Mouse (Mus musculus): ENCODE data around the gene Ptprn2.

The Ptprn2 gene

GRCm38 (mm10) chr12:116642191-116642549, 156.7 kb downstream of the Ptprn2 start:
- no peak for DNase-seq (ENCODE audit: low spot score in 2 of 2)

- DNase-seq (ENCODE audit: low spot score in 2 of 2): no peak
Observed at GRCm38 (mm10) chr12:116646771-116647170, 161.3 kb downstream of the Ptprn2 start.

- DNase-seq (ENCODE audit: low spot score in 2 of 2): peak in 1 of 2 experiments; percentile 7
Observed at GRCm38 (mm10) chr12:116648584-116649206, 163.2 kb downstream of the Ptprn2 start.

GRCm38 (mm10) chr12:116653684-116654083, 168.2 kb downstream of the Ptprn2 start:
- DNase-seq (ENCODE audit: low spot score in 2 of 2): no peak

GRCm38 (mm10) chr12:116660076-116660475, 174.6 kb downstream of the Ptprn2 start:
- no peak for DNase-seq (ENCODE audit: low spot score in 2 of 2)

- no peak for DNase-seq (ENCODE audit: low spot score in 2 of 2)
Observed at GRCm38 (mm10) chr12:116661018-116661417, 175.5 kb downstream of the Ptprn2 start.

GRCm38 (mm10) chr12:116677701-116678100, 192.2 kb downstream of the Ptprn2 start:
- DNase-seq (ENCODE audit: low spot score in 2 of 2): no peak

- no peak for DNase-seq (ENCODE audit: low spot score in 2 of 2)
Observed at GRCm38 (mm10) chr12:116689832-116690231, 204.3 kb downstream of the Ptprn2 start.

GRCm38 (mm10) chr12:116709535-116709934, 224.0 kb downstream of the Ptprn2 start:
- DNase-seq (ENCODE audit: low spot score in 2 of 2): no peak

- DNase-seq (ENCODE audit: low spot score in 2 of 2): no peak
Observed at GRCm38 (mm10) chr12:116710716-116711115, 225.2 kb downstream of the Ptprn2 start.

- no peak for DNase-seq (ENCODE audit: low spot score in 2 of 2)
Observed at GRCm38 (mm10) chr12:116711133-116711532, 225.6 kb downstream of the Ptprn2 start.

GRCm38 (mm10) chr12:116713096-116713495, 227.6 kb downstream of the Ptprn2 start:
- no peak for DNase-seq (ENCODE audit: low spot score in 2 of 2)

GRCm38 (mm10) chr12:116721062-116721461, 235.5 kb downstream of the Ptprn2 start:
- no peak for DNase-seq (ENCODE audit: low spot score in 2 of 2)

GRCm38 (mm10) chr12:116740141-116740540, 254.6 kb downstream of the Ptprn2 start:
- no peak for DNase-seq (ENCODE audit: low spot score in 2 of 2)

- no peak for DNase-seq (ENCODE audit: low spot score in 2 of 2)
Observed at GRCm38 (mm10) chr12:116741300-116741699, 255.8 kb downstream of the Ptprn2 start.

- no peak for DNase-seq (ENCODE audit: low spot score in 2 of 2)
Observed at GRCm38 (mm10) chr12:116746401-116746800, 260.9 kb downstream of the Ptprn2 start.

- DNase-seq (ENCODE audit: low spot score in 2 of 2): no peak
Observed at GRCm38 (mm10) chr12:116752784-116753183, 267.3 kb downstream of the Ptprn2 start.

GRCm38 (mm10) chr12:116763961-116764360, 278.4 kb downstream of the Ptprn2 start:
- DNase-seq (ENCODE audit: low spot score in 2 of 2): no peak

- no peak for DNase-seq (ENCODE audit: low spot score in 2 of 2)
Observed at GRCm38 (mm10) chr12:116770911-116771310, 285.4 kb downstream of the Ptprn2 start.

GRCm38 (mm10) chr12:116771493-116771892, 286.0 kb downstream of the Ptprn2 start:
- no peak for DNase-seq (ENCODE audit: low spot score in 2 of 2)

GRCm38 (mm10) chr12:116772081-116772566, 286.6 kb downstream of the Ptprn2 start:
- DNase-seq (ENCODE audit: low spot score in 2 of 2): no peak

- no peak for DNase-seq (ENCODE audit: low spot score in 2 of 2)
Observed at GRCm38 (mm10) chr12:116773344-116773743, 287.8 kb downstream of the Ptprn2 start.

- DNase-seq (ENCODE audit: low spot score in 2 of 2): no peak
Observed at GRCm38 (mm10) chr12:116776447-116776846, 290.9 kb downstream of the Ptprn2 start.
